Mouse (Mus musculus) mammary gland, adult 2 months (tissue): ENCODE data around the gene Dnajc5g. TPM values are rescaled to one million over a fixed set of nuclear protein-coding genes. Genes with fewer than 3 reads are reported as not detected.

Source experiments
- polyA plus RNA-seq: library from polyadenylated mRNA; depleted of rRNA; stranded (reverse); fragments of >200 nt; gene quantifications from 2 replicates; pipeline ENCODE4 v1.2.3, GENCODE M21; 2012; ENCODE audit warnings: low replicate concordance; rRNA removed

Dnajc5g gene
- 0.07 TPM in 1 of 2 replicates, not detected in the other for polyA plus RNA-seq

DNA sequence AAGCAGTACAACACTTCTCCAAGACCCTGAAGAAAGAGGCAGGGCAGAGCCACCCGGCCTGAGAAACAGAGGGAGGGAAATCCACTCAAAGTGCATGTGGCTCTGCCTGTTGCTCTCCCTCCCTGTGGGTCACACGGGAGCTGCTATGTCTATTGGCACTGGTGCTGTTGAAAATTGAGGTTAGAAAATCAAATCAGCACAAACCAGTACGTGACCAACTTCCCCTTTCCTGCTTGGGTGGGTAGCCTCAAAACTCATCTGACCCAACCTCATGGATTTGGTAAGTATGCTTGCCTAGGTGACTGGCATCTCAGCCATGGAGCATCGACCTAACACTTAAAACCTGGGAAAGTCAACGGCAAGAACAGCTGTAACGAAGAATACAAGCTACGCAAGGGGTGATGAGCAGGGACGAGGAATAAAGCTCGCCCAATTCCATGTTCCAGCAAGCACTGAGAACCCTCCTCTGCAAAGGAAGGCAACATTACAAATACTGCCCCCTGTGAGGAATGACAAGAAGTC is at the start of gene Dnajc5g:
Gene Dnajc5g (plus strand): TSS at position 472 of the 522 bp plus-strand sequence.

DNA sequence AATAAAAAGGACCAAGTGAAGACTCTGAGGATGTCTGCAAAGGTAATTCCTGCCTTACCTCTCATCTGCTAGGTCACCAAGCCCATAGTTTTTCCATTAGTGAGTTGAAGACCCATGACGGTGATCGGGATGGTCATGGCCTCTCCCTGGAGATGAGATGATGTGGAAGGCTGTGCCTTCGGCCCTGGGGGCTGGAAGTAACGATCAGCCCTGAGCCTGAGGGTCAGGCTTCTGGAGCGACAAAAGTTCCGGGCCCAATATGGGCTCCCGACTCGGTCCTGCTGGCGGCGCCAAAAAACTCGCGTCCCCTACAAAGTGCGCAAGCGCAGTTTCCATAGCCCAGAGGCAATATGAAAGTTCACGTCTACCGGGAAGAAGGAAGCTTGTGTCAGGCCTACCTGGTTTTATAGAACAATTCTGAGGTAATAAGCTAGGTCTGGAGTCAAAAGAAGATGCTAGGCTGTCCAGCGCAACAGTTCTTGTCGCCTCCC is 2.0 kb downstream of the Dnajc5g start, which contains the start of gene Slc30a3:
Gene Slc30a3 (minus strand): TSS at position 238 of the 491 bp plus-strand sequence.

DNA sequence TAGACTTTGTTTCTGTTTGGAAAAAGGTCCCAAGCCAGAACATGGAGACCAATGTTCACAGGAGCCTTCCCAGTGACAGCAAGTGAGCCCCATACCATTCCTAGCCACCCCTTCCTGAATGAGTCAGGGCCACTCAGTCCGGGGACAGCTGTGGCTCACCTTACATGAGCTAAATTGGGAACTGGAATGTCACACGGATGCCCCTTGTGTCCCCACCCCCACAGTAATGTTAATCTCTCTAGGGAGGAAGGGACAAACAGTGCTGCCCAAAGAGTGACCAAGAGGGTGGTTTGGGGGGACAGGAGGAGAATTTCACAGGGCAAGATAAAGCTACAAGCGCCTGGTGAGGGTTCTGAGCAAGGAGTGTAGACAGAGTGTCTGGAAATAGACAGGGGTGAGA is 10.3 kb downstream of the Dnajc5g start, which contains the start of gene Trim54:
Gene Trim54 (plus strand): TSS at position 359 of the 400 bp plus-strand sequence.

DNA sequence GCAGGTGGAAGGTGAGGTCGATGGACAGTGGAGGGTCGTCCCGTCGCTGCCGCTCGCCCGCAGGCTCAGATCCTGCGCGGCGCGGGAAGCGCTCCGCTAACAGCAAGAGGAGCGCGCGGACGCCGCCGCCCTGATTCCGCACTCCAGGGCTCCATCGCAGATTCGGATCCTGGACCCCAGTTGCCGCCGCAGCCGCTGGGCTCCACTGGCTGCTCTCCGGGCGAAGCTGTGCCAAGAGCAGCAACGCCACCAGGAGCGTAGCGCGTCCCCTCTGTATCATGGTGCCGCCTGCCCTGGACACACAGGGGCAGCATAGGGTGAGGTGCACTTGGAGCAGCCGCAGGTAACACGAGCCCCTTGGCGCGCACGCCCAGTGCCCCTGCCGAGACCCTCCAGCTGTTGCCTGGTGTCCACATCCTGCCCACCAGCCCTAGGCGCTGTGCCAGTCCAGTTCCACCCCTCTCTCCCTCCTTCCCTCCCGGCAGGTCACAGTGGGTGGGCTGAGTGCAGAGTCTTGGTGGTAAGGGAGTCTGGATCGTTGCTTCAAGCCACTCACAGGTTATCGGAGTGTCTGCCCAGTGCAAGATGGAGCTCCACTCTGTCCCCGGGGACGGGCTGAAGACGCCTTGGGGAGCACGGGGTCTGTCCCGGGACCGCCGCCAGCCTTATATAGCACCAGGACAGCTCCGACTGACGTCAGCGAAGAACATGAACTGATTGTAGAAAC is 32.3 kb downstream of the Dnajc5g start, which contains the start of gene Ucn:
Gene Ucn (minus strand): TSS at position 589 of the 727 bp plus-strand sequence.

DNA sequence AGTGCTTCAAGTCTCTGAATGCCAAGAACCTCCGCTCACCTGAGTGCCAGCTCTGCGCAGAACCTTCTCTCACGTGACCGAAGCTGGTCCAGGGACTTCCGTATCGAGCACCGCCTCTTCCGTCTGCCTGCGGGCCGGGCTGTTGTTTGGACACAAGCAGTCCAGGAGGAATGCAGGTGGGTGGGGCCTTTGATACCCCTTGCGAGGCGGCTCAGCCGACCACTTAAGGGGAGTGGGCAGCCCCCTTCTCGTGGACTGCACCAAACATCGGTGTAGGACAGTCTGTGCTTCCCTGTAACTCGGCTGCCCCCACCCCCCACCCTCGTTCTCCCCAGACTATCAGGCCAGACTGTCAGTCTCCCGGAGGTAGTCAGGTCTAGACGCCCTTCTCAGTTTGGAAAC is 48.1 kb downstream of the Dnajc5g start, which contains the start of gene Mpv17:
Gene Mpv17 (minus strand): TSS at position 100 of the 402 bp plus-strand sequence.

Other genes with a start within 250 kb of the Dnajc5g start
- 94.4 and 99.5 TPM in 2 replicates for gene Tmem214, start 238.3 kb upstream of the Dnajc5g start, polyA plus RNA-seq
- 9.7 and 14.6 TPM in 2 replicates for gene Agbl5, start 217.6 kb upstream of the Dnajc5g start, polyA plus RNA-seq
- 171 and 178 TPM in 2 replicates for gene Ost4, start 198.5 kb upstream of the Dnajc5g start, polyA plus RNA-seq
- 27.5 and 46.9 TPM in 2 replicates for gene Emilin1, start 192.9 kb upstream of the Dnajc5g start, polyA plus RNA-seq
- gene Khk, start 184.9 kb upstream of the Dnajc5g start, polyA plus RNA-seq, result 35.7 and 36.4 TPM in 2 replicates
- 1.5 and 2.5 TPM in 2 replicates for gene Cgref1, start 160.7 kb upstream of the Dnajc5g start, polyA plus RNA-seq
- gene Preb, start 145.9 kb upstream of the Dnajc5g start, polyA plus RNA-seq, result 250 and 344 TPM in 2 replicates
- 0.10 and 0.11 TPM in 2 replicates for gene Tcf23, start 137.6 kb upstream of the Dnajc5g start, polyA plus RNA-seq
- 125 and 213 TPM in 2 replicates for gene Atraid, start 58.0 kb upstream of the Dnajc5g start, polyA plus RNA-seq
- 94.2 and 109 TPM in 2 replicates for gene Slc5a6, start 57.4 kb upstream of the Dnajc5g start, polyA plus RNA-seq
- gene Cad, start 51.5 kb upstream of the Dnajc5g start, polyA plus RNA-seq, result 38.9 and 72.1 TPM in 2 replicates
- 0.13 and 0.33 TPM in 2 replicates for gene Slc30a3, start 2.0 kb downstream of the Dnajc5g start, polyA plus RNA-seq
- 0.12 and 58.4 TPM in 2 replicates for gene Trim54, start 10.4 kb downstream of the Dnajc5g start, polyA plus RNA-seq
- gene Ucn, start 32.5 kb downstream of the Dnajc5g start, polyA plus RNA-seq, result not detected in 2 replicates
- gene Mpv17, start 48.0 kb downstream of the Dnajc5g start, polyA plus RNA-seq, result 108 and 257 TPM in 2 replicates
- 1.9 and 2.9 TPM in 2 replicates for gene Gm29609, start 73.6 kb downstream of the Dnajc5g start, polyA plus RNA-seq
- gene Gtf3c2, start 73.9 kb downstream of the Dnajc5g start, polyA plus RNA-seq, result 45.6 and 73.6 TPM in 2 replicates
- gene Snx17, start 86.9 kb downstream of the Dnajc5g start, polyA plus RNA-seq, result 84.7 and 87.0 TPM in 2 replicates
- gene Eif2b4, start 87.1 kb downstream of the Dnajc5g start, polyA plus RNA-seq, result 40.4 and 67.9 TPM in 2 replicates
- gene Zfp513, start 96.0 kb downstream of the Dnajc5g start, polyA plus RNA-seq, result 50.0 and 88.9 TPM in 2 replicates
- 38.9 and 102 TPM in 2 replicates for gene Ppm1g, start 114.4 kb downstream of the Dnajc5g start, polyA plus RNA-seq
- gene Nrbp1, start 134.6 kb downstream of the Dnajc5g start, polyA plus RNA-seq, result 202 and 225 TPM in 2 replicates
- 0.53 and 1.4 TPM in 2 replicates for gene Gm9970, start 134.9 kb downstream of the Dnajc5g start, polyA plus RNA-seq
- 47.3 and 57.7 TPM in 2 replicates for gene Krtcap3, start 145.4 kb downstream of the Dnajc5g start, polyA plus RNA-seq
- gene Ift172, start 184.8 kb downstream of the Dnajc5g start, polyA plus RNA-seq, result 29.7 and 31.8 TPM in 2 replicates
- 15.6 and 18.2 TPM in 2 replicates for gene Fndc4, start 189.8 kb downstream of the Dnajc5g start, polyA plus RNA-seq
- 0.36 and 0.84 TPM in 2 replicates for gene Gckr, start 191.2 kb downstream of the Dnajc5g start, polyA plus RNA-seq